ENCODE assay signal across 23 mouse cellular contexts in genomic region chr16:29046453-29046993, GRCm38 (mm10).
DNase-seq lines count a peak whose midpoint lies in the region; ATAC-seq and TF ChIP-seq lines count a peak whose summit lies in the region.
"Had no signal": no experiment of that assay in that cellular context is flagged by ENCODE, and none has a peak within 500 bp of the region (broad histone marks: within the 10 kb centered on the region; RNA-seq: fewer than 3 reads in every experiment).

No protein-coding gene starts in this region.

- no peak for DNase-seq in kidney, postnatal 10 days
- DNase-seq in limb, embryonic 10.5 days (ENCODE audit: low spot score), result no peak
- peak; percentile 82 for DNase-seq in limb, embryonic 14.5 days (ENCODE audit: low spot score)
- DNase-seq in embryo, embryonic 10 days (ENCODE audit: low spot score), result no peak
- DNase-seq in layer of hippocampus, adult 2 months (ENCODE audit: low spot score in 2 of 2), result no peak
- DNase-seq: adrenal gland, adult 2 months; adrenal gland, postnatal 10 days; adrenal gland, postnatal 25 days; cerebellum, adult 11 months; cerebellum, adult 2 months; cerebellum, adult 9-10 months; cerebellum, postnatal 10 days; cerebellum, postnatal 25 days; embryo, embryonic 11 days had no signal

- H3K9me3 ChIP-seq in kidney, embryonic 16.5 days (ENCODE audit: low read length), result no peaks in the 10 kb centered on the region
- H3K9me3 ChIP-seq in limb, embryonic 12.5 days, result no peaks in the 10 kb centered on the region
- no peaks in the 10 kb centered on the region for H3K9me3 ChIP-seq in limb, embryonic 10.5 days (replicated peaks)
- H3K9me3 ChIP-seq in limb, embryonic 14.5 days (ENCODE audit: control insufficient read depth, low read length), result no peaks in the 10 kb centered on the region
- H3K9me3 ChIP-seq: embryonic facial prominence, embryonic 13.5 days; embryonic facial prominence, embryonic 15.5 days; forebrain, embryonic 10.5 days; forebrain, embryonic 12.5 days had no signal

- no peak overlapping the region for H3K9ac ChIP-seq in kidney, embryonic 16.5 days (replicated peaks; ENCODE audit: low read length)
- no peak overlapping the region for H3K9ac ChIP-seq in limb, embryonic 12.5 days (replicated peaks)
- no peak overlapping the region for H3K9ac ChIP-seq in limb, embryonic 14.5 days (ENCODE audit: low read depth, low read length, severe bottlenecking)
- H3K9ac ChIP-seq: embryonic facial prominence, embryonic 13.5 days; embryonic facial prominence, embryonic 15.5 days; forebrain, embryonic 12.5 days had no signal

- ATAC-seq in kidney, embryonic 16.5 days (ENCODE audit: low FRiP score, low TSS enrichment), result peak; percentile 61; the same call in 1 of the 2 replicates
- peak; percentile 81 for ATAC-seq in limb, embryonic 12.5 days (ENCODE audit: insufficient number of reproducible peaks, insufficient read depth, low FRiP score, low TSS enrichment, low read depth)
- peak; percentile 94 for ATAC-seq in limb, embryonic 14.5 days (ENCODE audit: low FRiP score, low read depth)
- ATAC-seq: forebrain, embryonic 14.5 days; forebrain, embryonic 16.5 days had no signal

- no peak overlapping the region for H3K4me2 ChIP-seq in kidney, embryonic 16.5 days (replicated peaks; ENCODE audit: low read depth, low read length)
- H3K4me2 ChIP-seq in limb, embryonic 12.5 days, result no peak overlapping the region
- H3K4me2 ChIP-seq in limb, embryonic 14.5 days (replicated peaks; ENCODE audit: low read depth, low read length, severe bottlenecking), result no peak overlapping the region
- H3K4me2 ChIP-seq: embryonic facial prominence, embryonic 13.5 days; embryonic facial prominence, embryonic 15.5 days; forebrain, embryonic 12.5 days had no signal

- WGBS in kidney, embryonic 16.5 days, result 48% methylated on average over 6 of the region's 6 CpGs
- WGBS in limb, embryonic 12.5 days, result 37% methylated on average over 6 of the region's 6 CpGs
- WGBS in limb, embryonic 10.5 days, result 85% methylated on average over 6 of the region's 6 CpGs
- WGBS in limb, embryonic 14.5 days, result 25% methylated on average over 6 of the region's 6 CpGs

- H3K27me3 ChIP-seq in kidney, embryonic 16.5 days (ENCODE audit: insufficient read depth, low read length), result no peaks in the 10 kb centered on the region
- no peaks in the 10 kb centered on the region for H3K27me3 ChIP-seq in limb, embryonic 12.5 days
- H3K27me3 ChIP-seq in limb, embryonic 10.5 days (ENCODE audit: low read depth, poor library complexity, severe bottlenecking), result no peaks in the 10 kb centered on the region
- H3K27me3 ChIP-seq in limb, embryonic 14.5 days (ENCODE audit: control insufficient read depth, insufficient read depth, low read length), result no peaks in the 10 kb centered on the region
- H3K27me3 ChIP-seq: embryonic facial prominence, embryonic 13.5 days; embryonic facial prominence, embryonic 15.5 days; forebrain, embryonic 12.5 days had no signal

- no peak for TF ChIP-seq CTCF in layer of hippocampus, adult 2 months (conservative IDR thresholded peaks at IDR 0.05)

- no peak overlapping the region for H3K27ac ChIP-seq in kidney, embryonic 16.5 days (ENCODE audit: low read length)
- H3K27ac ChIP-seq in limb, embryonic 12.5 days, result no peak overlapping the region
- H3K27ac ChIP-seq in limb, embryonic 10.5 days, result no peak overlapping the region
- no peak overlapping the region for H3K27ac ChIP-seq in limb, embryonic 14.5 days (replicated peaks; ENCODE audit: low read depth, low read length)
- no peak overlapping the region for H3K27ac ChIP-seq in layer of hippocampus, adult 2 months
- H3K27ac ChIP-seq: embryonic facial prominence, embryonic 13.5 days; embryonic facial prominence, embryonic 15.5 days; forebrain, embryonic 10.5 days; forebrain, embryonic 12.5 days had no signal

- no peaks in the 10 kb centered on the region for H3K4me1 ChIP-seq in kidney, embryonic 16.5 days (ENCODE audit: insufficient read depth, low read length)
- H3K4me1 ChIP-seq in limb, embryonic 12.5 days (replicated peaks), result 0 out of 2 replicates have a peak, but pooled peaks cover 11% of the 10 kb centered on the region
- H3K4me1 ChIP-seq in limb, embryonic 10.5 days, result no peaks in the 10 kb centered on the region
- H3K4me1 ChIP-seq in limb, embryonic 14.5 days (ENCODE audit: control insufficient read depth, insufficient read depth, low read length), result peaks cover 4% of the 10 kb centered on the region; the same call in 1 of the 2 replicates
- H3K4me1 ChIP-seq: embryonic facial prominence, embryonic 13.5 days; embryonic facial prominence, embryonic 15.5 days; forebrain, embryonic 10.5 days; forebrain, embryonic 12.5 days had no signal

- H3K36me3 ChIP-seq in kidney, embryonic 16.5 days (ENCODE audit: insufficient read depth, low read length), result no peaks in the 10 kb centered on the region
- no peaks in the 10 kb centered on the region for H3K36me3 ChIP-seq in limb, embryonic 12.5 days
- no peaks in the 10 kb centered on the region for H3K36me3 ChIP-seq in limb, embryonic 10.5 days
- H3K36me3 ChIP-seq in limb, embryonic 14.5 days (ENCODE audit: control insufficient read depth, insufficient read depth, low read length), result no peaks in the 10 kb centered on the region
- H3K36me3 ChIP-seq: embryonic facial prominence, embryonic 13.5 days; embryonic facial prominence, embryonic 15.5 days; forebrain, embryonic 10.5 days; forebrain, embryonic 12.5 days had no signal

- TF ChIP-seq POLR2A in limb, embryonic 14.5 days (IDR thresholded peaks at IDR 0.05; ENCODE audit: borderline replicate concordance, extremely low read depth, insufficient read depth, insufficient read length), result no peak

- H3K4me3 ChIP-seq in kidney, embryonic 16.5 days (ENCODE audit: low read length), result no peak overlapping the region
- H3K4me3 ChIP-seq in limb, embryonic 12.5 days (replicated peaks), result no peak overlapping the region
- H3K4me3 ChIP-seq in limb, embryonic 10.5 days, result no peak overlapping the region
- H3K4me3 ChIP-seq in limb, embryonic 14.5 days (replicated peaks; ENCODE audit: low read length), result no peak overlapping the region
- no peak overlapping the region for H3K4me3 ChIP-seq in layer of hippocampus, adult 2 months
- H3K4me3 ChIP-seq: embryonic facial prominence, embryonic 13.5 days; embryonic facial prominence, embryonic 15.5 days; erythroblast, embryonic 14.5 days; forebrain, embryonic 10.5 days; forebrain, embryonic 12.5 days had no signal
